Mouse (Mus musculus) kidney, postnatal 36 days (tissue): ENCODE data around the gene Kcne1.
A peak's percentile ranks its signal among the peaks of the same experiment; 100 is the strongest.

Experiments
- DNase-seq, 2 experiments: peaks; one replicate each; pipeline ENCODE4 v3.0.0; 2021 to 2022; ENCODE audit warnings: mixed read lengths in 2 of 2

Kcne1 gene

DNA sequence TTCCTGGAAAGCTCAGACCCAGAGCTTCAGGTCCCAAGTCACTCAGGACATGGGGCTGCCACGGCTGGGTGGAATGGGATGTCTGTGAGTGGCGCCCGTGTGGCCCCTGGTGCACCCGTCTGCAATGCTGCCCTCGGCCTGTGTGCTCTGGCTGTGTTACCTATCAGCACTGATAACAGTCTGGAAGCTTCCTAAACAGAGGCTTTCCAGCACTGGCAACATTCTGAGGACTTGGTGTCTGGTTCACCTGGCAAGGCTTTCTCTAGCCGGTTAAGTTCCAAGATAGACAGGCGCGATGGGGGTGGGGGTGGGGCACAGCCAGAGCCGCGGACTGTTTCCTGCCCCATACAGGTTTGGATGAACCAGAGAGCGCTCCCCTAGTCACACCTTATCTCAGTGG lies 3.3 kb downstream of the Kcne1 start:
- DNase-seq: no peak

DNA sequence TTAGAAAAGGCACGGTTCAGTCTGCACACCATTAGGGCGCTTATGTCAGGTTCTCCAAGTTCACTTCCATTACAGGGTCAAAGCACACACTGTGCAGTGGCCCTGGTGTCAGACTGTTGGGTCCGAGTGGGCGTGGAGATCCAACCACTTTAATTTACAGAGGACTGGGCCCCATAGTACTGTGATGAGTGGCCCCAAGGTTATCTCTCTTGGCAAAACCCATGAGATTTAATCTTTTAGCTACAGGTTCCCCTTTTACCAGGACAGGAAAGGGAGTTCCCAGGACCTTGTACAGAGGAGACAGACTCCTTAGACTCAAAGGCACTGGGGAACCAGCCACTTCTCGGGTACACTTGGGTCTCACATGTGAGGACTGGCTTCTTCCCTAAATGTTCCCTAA lies 3.9 kb downstream of the Kcne1 start:
- no peak for DNase-seq

GRCm38 (mm10) chr16:92353897-92354296 lies 5.4 kb downstream of the Kcne1 start:
- no peak for DNase-seq

GRCm38 (mm10) chr16:92353295-92353694 lies 6.0 kb downstream of the Kcne1 start:
- DNase-seq: no peak

DNA sequence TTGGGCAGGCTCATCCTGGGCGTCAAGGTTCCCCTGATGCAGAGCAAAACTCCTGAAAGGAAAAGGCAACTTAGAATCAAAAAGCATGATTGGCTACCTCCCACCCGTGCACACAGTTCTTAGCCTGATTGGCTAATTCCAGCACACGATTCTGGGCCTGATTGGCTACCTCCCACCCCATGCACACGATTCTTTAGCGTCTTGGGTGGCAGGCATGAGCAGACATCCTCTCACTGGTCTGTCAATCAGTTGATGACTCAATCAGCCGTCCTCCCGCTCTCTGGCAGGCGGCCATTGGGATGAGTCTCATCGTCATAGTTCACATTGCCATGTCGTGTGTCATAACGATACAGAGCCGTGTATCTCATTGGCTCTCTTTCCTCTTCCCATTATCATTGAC lies 10.3 kb downstream of the Kcne1 start:
- no peak for DNase-seq

DNA sequence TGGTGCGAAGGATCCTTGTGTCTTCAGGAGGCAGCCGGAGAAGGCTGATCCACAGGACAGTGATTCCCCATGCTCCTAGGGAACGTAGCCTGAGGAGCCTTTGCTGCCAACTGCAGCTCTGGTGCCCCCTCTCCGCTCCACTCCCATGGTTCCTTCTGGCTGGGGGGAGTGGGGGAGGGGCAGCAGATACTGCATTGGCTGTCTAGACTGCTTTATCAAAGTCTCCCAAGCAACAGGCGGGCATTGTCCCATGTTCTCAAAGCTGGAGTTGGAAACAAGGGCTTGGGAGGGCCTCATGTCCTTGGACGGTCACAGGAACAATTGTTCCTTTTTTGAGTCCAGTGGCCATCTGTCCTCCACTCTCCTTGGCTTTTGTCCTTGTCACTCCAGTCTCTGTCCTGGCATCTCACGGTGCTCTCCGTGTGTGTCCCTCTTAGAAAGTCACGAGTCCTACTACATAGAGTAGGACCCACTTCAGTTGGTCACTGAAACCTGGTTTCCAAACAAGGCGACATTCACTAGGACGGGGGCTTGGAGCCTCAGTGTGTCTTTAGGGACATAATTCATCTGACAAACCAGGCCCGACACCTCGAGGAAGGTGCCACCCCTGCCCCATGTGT lies 12.9 kb downstream of the Kcne1 start:
- no peak for DNase-seq

GRCm38 (mm10) chr16:92345177-92345576 lies 14.1 kb downstream of the Kcne1 start:
- no peak for DNase-seq

DNA sequence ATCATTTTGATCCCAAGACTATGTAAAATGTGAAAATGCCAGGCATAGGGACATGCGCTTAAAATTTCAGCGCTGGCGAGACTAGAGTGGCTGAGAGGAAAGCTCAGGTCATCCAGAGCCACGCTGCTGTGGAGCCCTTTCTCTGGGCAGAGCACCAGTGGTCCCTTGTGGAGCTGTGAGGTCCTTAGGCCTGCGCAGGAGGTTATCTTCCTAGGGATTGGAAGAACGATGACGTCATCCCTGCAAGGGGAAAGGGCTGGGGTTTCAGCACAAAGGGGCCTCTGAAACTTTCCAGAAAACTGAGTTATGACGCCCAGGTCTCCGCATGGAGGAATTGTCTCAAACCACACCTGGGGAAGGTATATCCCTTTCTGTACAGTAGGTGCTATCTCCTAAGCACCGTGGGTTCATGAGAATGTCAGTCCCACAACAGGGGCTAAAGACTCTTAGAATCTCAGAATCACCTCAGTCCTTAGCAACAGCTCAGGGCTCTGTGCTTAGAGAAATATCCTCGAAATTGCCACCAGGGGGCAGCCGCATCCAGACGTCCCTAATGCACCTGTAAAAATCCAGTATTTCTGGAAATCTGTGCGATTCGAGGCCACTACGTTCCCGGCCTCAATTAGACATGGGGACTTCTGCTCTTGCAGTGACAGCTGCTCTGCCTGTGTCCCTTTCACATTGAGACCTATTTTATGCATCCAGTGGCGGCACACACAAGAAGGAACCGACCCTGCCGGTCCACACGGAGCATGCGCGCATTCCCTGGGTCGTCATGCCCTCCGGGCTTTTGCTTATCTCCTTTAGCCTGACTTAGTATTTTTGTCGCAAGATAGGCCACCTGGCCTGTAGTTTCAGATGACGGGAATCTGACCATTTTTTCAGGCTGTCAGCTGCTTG lies 18.4 kb downstream of the Kcne1 start:
- DNase-seq: peak; percentile 59 to 85

GRCm38 (mm10) chr16:92336280-92336679 lies 23.0 kb downstream of the Kcne1 start:
- DNase-seq: peak; percentile 83 to 87

- no peak for DNase-seq
Observed at GRCm38 (mm10) chr16:92334600-92334999, 24.7 kb downstream of the Kcne1 start.

DNA sequence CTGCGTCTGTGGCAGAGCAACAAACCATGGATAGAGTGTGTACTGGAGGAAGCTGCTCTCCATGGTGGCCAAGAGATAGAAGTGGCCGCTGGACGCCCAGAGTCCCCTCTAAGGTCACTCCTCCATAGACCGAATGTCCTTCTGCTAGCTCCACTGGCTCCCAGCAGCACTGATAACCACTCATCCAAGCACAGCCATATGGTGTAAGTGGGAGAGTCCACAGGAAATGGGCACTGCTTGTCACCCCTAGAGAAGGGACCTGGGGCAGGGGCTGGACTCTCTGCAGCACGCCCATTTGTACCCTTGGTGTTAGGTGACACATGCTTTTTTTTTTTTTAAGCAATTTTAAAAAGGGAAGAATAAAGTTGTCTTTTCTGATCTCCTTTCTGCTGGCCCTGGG lies 28.3 kb downstream of the Kcne1 start:
- DNase-seq: no peak

DNA sequence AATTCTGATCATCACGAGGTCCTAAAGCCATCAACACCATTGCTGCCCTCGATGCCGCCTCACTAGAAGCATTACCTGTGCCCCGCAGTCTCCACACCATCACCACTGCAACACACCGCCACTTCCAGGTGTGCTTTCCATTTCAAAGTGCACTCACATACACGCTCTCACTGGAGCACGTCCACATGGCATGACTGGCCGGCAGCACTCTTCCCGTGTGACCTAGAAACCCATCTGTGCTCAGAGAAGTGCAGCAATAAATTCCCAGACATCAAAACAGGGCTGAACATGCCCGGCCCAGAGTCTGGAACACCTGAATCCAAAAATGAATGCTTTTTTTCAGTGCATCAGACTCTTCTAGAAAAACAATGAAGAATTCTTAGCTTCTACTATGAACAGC lies 31.4 kb downstream of the Kcne1 start:
- no peak for DNase-seq

DNA sequence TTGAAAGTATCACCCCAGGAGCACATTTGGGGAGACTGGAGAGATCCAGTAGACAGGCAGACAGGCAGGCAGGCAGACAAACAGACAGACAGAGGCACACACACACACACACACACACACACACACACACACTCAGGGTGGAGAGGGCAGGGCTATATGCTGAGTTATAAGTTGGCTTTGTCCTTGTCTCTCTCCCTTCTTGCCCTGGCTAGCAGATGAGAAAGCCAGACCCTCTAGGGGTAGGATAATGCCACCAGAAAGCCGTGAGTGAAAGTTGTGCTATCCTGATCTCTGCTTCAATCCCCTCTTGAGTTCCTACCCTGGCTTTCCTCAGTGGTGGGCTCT lies 34.2 kb downstream of the Kcne1 start:
- no peak for DNase-seq

- no peak for DNase-seq
Observed at GRCm38 (mm10) chr16:92324309-92325061, 34.8 kb downstream of the Kcne1 start.

GRCm38 (mm10) chr16:92321341-92321740 lies 37.9 kb downstream of the Kcne1 start, which contains the start of gene Fam243:
Gene Fam243 (minus strand): TSS chr16:92321441.
- DNase-seq: no peak

- no peak for DNase-seq
Observed at GRCm38 (mm10) chr16:92320361-92320760, 38.9 kb downstream of the Kcne1 start.

GRCm38 (mm10) chr16:92319353-92320109 lies 39.7 kb downstream of the Kcne1 start:
- DNase-seq: peak in 1 of 2 experiments; percentile 71

DNA sequence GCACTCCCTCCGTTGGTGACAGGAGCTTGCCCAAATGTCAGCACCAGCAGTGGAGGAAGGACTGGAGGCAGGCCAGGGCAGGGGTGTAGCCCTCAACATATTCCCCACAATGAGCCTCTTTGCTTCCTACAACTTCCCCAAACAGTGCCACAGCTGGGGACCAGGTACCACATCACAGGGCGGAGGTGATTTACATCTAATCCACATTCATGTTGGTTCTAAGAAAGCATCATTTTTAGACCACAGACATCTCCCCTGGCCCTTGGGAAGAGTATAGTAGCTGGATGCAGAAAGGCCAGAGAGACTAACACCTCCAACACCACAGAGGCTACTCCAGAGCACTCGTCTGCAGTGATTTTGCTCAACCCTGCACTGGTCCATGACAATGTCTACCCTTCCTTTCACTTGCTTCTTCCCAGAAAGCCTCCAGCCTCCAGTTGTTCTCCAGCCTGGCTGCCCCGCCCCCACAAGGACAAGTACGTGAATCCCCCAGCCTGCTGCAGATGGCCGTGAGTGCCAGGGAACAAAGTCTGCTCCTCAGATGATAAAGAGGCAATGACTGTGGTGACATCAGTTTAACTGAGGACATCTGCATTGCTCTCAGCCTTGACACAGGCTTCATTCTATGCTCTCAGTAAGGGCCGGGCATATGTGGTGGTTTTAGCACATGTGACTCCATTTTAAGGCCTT lies 43.1 kb downstream of the Kcne1 start:
- no peak for DNase-seq

DNA sequence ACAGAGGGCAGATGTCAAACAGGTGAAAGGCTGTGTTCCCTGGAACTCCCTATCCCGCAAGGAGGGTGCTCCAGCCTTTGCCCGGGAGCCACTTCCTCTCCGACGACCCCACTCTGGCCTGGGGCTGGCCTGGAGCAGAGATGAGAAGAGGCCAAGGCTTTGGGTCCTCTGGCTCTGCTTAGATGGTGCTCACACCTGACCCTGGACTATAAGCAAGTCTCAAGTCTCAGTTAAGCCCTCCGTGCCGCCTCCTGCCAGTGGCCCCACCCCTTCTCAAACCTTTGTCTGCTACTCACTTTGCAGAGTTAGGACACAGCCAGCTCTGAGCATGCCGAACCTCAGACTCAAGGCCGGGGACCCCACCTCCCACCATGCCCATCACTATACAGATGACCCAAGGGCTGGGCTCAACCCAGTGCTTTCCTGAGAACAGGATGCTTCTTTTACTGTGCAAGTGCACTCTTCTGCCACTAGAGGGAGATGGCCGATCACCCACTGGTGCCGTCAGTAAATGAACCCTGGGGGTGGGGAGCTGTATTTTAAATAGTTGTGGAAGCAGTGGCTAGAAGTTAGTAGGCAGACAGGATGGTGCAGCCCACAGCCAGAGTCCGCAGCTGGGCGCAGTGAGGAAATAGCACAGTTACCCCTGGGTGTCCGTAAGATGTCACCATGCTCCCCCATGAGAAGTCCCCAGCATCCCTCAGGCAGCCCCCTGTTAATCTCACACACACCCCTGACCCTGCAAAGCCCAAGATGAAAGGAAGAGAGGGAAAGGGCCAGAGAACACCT lies 45.1 kb downstream of the Kcne1 start:
- DNase-seq: peak; percentile 28 to 45

GRCm38 (mm10) chr16:92309126-92309525 lies 50.1 kb downstream of the Kcne1 start:
- DNase-seq: no peak

DNA sequence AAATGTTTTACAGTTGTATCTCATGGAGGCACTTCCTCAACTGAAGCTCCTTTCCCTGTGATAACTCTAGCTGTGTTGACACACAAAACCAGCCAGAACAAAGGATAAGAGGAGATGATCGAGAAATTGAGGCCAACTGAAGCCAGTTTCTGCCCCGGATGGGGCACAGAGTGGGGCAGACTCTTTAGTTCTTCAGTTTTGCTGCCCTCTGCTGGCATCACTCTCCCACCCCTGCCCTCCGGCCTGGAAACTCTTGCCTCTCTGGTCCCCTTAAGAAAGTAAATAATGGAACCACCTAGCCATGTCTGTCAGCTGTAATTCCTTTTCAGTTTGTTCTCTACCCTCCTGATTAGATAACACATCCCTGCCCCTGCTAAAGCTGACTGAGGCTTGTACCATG lies 51.3 kb downstream of the Kcne1 start:
- no peak for DNase-seq
